Mouse (Mus musculus) liver, adult 2 months (tissue): ENCODE measurements at regions not wholly inside any gene's neighbourhood (a gene's known extent, or its start where the extent isn't known, plus 50 kb on each side); places are given as distances from the start of the nearest gene placed in this dataset.

ENCODE experiments used
- CTCF ChIP-seq: fragments of 200-500 bp; IDR thresholded peaks from 2 replicates; pipeline ENCODE4 v1.5.1; 2011; ENCODE audit warnings: low read depth, low read length, control low read depth
- POLR2A ChIP-seq: fragments of 200-500 bp; IDR thresholded peaks from 2 replicates; pipeline ENCODE4 v1.6.1; 2011; ENCODE audit warnings: low read length, control low read depth; ENCODE audit not compliant: insufficient read depth; ENCODE audit errors: extremely low read depth

- TF ChIP-seq CTCF (no peak), POLR2A (no peak)
These were observed 55.9 kb downstream of the Tmem121 start for GRCm38 (mm10) chr12:113241373-113242193.
